Mouse (Mus musculus) stomach, adult 2 months (tissue): Measurements from ENCODE around the gene Nr1d2. TPM values are rescaled to one million over a fixed set of nuclear protein-coding genes. Genes with fewer than 3 reads are reported as not detected.

Experiments
- polyA plus RNA-seq: library from polyadenylated mRNA; depleted of rRNA; stranded (reverse); fragments of >200 nt; gene quantifications from 2 replicates; pipeline ENCODE4 v1.2.3, GENCODE M21; 2012; rRNA removed

The Nr1d2 gene
- 2.9 and 6.1 TPM in 2 replicates for polyA plus RNA-seq

DNA sequence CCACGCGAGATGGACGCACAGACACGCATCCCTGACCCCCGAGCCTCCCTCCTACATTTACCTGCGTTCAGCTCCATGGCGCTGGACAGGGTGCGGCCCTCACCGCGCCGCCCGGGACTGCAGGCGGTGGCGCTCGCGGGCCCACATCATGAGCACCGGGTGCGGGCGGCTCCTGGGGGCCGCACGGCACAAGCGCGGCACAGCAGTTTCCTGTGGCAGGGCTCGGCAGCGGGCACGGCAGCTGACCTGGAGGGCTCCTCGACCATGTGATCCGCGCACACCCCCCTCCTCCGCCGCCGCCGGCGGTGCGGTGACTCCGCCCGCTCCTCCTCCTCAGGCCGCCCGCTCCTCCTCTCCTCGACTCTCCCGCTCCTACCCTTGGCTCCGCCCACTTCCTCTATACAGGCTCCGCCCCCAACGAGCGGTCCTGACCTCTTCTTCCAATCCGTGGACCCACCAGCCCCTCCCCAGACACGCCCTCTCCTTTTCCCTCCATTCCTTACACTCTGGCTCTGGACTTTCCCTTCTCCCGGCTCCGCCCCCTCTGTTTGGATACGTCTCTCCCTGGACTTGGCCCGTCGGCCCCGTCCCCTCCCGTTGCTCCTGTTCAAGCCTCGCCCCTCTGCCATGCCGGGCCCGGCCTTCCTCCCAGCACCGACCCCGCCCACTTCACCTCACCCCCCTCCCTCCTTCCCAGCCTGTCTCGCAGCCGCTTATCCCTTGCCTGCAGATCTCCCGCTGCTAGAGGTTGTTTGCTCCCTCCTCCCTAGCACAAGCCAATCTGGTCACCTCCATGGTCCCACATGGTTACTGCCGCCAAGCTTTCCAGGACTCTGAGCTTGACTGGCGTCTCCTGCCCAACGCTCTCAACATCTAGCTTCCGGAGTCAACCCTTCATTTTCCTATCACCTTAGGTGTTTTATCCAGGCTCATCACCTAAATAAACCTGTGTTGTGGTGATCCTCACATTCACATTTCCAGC is at the start of gene Nr1d2:
TSS of gene Nr1d2 (minus strand) at position 378 of the 982 bp plus-strand sequence.

DNA sequence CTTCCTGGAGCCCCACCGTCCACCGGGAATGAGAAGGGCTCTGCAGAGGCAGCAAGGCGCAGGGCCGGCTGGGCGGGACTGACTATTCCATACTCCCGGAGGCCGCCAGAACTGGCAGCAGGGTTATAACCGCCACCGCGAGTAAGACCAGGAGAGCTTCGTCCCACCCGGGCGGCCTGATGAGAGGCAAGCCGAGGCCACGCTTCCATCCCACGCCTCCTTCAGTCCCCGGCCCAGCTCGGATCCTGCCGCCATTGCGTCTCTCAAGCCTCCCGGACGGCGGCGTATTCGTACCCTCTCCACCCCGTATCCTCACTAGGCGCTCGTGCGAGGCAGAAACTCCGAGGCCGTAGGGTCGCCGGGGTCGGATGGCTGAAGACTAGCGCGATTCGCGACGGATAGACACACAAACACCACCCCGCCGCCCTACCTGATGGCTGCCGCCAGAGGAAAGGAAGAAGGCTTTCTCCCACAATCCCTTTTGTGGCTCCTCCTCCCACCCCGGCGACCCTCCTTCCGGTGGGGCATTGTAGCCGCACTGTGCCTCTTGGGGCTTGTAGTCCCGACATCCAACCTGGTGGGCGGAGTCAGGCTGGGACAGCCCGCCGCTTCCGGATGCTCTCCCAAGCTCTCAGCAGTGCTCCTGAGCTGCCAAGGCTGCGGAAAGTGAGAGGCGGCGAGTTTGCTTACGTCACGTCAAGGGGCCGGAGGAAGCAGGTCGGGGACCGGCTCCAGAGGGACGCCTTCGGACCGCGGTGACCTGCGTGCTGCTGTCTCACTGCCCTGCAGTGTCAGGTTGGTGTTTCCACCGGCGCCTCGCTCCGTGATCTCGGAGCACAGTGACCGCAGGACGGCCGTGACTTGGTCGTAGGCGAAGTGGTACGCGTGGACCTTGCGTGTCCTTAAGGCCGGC is 31.9 kb upstream of the Nr1d2 start, which contains the start of the genes Nkiras1 and Rpl15:
TSS of gene Nkiras1 (plus strand) at position 608 of the 913 bp plus-strand sequence.
TSS of gene Rpl15 (minus strand) at position 863 of the 913 bp plus-strand sequence.

Other genes starting within 250 kb of the Nr1d2 start
- 0.20 and 0.23 TPM in 2 replicates for gene Nkiras1, start 32.0 kb upstream of the Nr1d2 start, polyA plus RNA-seq
- gene Rpl15, start 32.3 kb upstream of the Nr1d2 start, polyA plus RNA-seq, result 41.0 and 70.6 TPM in 2 replicates
- gene Ube2e1, start 92.7 kb upstream of the Nr1d2 start, polyA plus RNA-seq, result 3.1 and 5.4 TPM in 2 replicates